Mouse (Mus musculus) small intestine, adult 2 months (tissue): ENCODE data around the gene Gm10337. TPM values are rescaled to one million over a fixed set of nuclear protein-coding genes. Genes with fewer than 3 reads are reported as not detected.
A peak's percentile ranks its signal among the peaks of the same experiment; 100 is the strongest.

ENCODE experiments used
- H3K27ac ChIP-seq: fragments of 200-500 bp; 2 replicates; pipeline ENCODE4 v1.5.1; 2012; ENCODE audit warnings: low read depth, low read length, control low read depth, inconsistent platforms; ENCODE audit not compliant: insufficient read depth
- H3K27me3 ChIP-seq: fragments of 200-500 bp; 2 replicates; pipeline ENCODE4 v1.6.1; 2012; ENCODE audit warnings: mild to moderate bottlenecking, moderate library complexity, low read length, inconsistent platforms; ENCODE audit not compliant: control insufficient read depth, insufficient read depth
- H3K36me3 ChIP-seq: fragments of 200-500 bp; 2 replicates; pipeline ENCODE4 v1.6.1; 2012; ENCODE audit warnings: mild to moderate bottlenecking, low read length, control low read depth, inconsistent platforms; ENCODE audit not compliant: control insufficient read depth, insufficient read depth
- H3K4me1 ChIP-seq: fragments of 200-500 bp; 2 replicates; pipeline ENCODE4 v1.6.1; 2012; ENCODE audit warnings: low read length, inconsistent platforms, mixed read lengths; ENCODE audit not compliant: control insufficient read depth, insufficient read depth, insufficient read length
- H3K4me3 ChIP-seq: fragments of 200-500 bp; 2 replicates; pipeline ENCODE4 v1.5.1; 2012; ENCODE audit warnings: low read depth, mild to moderate bottlenecking, control low read depth, inconsistent platforms, low read length, moderate library complexity
- CTCF ChIP-seq: fragments of 200-500 bp; IDR thresholded peaks from 2 replicates; pipeline ENCODE4 v1.5.1; 2012; ENCODE audit warnings: low read depth, mild to moderate bottlenecking, control low read depth, inconsistent platforms, low read length, moderate library complexity, mixed read lengths; ENCODE audit not compliant: insufficient replicate concordance, insufficient read length; ENCODE audit errors: extremely low read depth
- POLR2A ChIP-seq: fragments of 200-500 bp; IDR thresholded peaks from 2 replicates; pipeline ENCODE4 v1.6.1; 2012; ENCODE audit warnings: low read depth, mild to moderate bottlenecking, control low read depth, inconsistent platforms, low read length, moderate library complexity
- WGBS: fragments of 180-500 bp; shearing (Covaris S2); methylation state at CpG from one replicate; pipeline ENCODE4 v1.1.7; 2018; 5-methylcytosine and 5-hydroxymethylcytosine counted together
- polyA plus RNA-seq: library from polyadenylated mRNA; depleted of rRNA; stranded (reverse); fragments of >200 nt; gene quantifications from 2 replicates; pipeline ENCODE4 v1.2.3, GENCODE M21; 2012

Gene Gm10337
- polyA plus RNA-seq, 1 experiment = not detected

DNA sequence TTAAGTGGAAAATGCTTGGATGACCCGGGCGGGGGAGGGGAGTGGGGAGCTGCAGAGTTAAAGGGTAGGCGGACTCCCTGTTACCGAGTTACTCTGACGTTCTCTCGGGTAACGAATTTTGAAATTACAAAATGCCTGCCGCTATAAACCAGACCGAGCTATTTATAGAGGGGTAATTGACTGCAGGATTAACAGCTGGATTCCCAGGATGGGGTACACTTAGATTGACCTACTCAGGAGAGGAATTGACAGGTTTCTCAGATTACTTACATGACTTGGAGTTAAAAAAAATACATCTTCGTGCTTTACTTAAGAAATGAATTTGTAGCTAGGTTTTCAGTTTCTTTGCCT lies 32.3 kb upstream of the Gm10337 start:
- H3K36me3 ChIP-seq = peaks cover 33% of the 10 kb centered on the region

DNA sequence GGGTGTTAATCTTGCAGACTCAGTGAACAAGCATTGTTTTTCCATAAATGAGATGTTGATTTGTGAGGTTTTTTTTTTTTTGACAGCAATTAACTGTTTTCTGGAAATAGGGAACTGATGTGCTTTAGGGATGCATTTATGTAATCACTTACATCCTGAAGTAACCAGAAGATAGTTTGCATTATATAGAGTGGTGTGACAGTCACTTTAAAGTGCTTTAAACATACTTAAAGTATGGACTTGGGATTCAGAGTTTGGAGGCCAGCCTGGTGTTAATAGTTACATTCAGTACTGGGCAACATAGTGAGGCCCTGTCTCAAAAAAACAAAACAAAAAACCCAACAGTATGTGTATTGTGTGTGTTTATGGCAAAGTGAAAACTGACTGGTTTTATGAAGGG lies 31.8 kb upstream of the Gm10337 start:
- H3K27ac ChIP-seq = no peak overlapping the region
- H3K4me1 ChIP-seq = peaks cover 4% of the 10 kb centered on the region; the same call in 1 of the 2 replicates
- TF ChIP-seq POLR2A (no peak), CTCF (no peak)
- peaks cover 36% of the 10 kb centered on the region for H3K36me3 ChIP-seq
- H3K4me3 ChIP-seq = no peak overlapping the region
- H3K27me3 ChIP-seq = no peaks in the 10 kb centered on the region

More for the DNA sequence above, 32.3 kb upstream of the Gm10337 start:
- Histone ChIP-seq H3K4me3 (peak overlapping the region; percentile 98), H3K27ac (no peak overlapping the region; the same call in 1 of the 2 replicates), H3K4me1 (peaks cover 4% of the 10 kb centered on the region; the same call in 1 of the 2 replicates), H3K27me3 (no peaks in the 10 kb centered on the region)
- WGBS = under 1% methylated on average over 10 of the region's 10 CpGs
- TF ChIP-seq CTCF (no peak), POLR2A (no peak)

GRCm38 (mm10) chr15:102473246-102473645 lies 30.3 kb upstream of the Gm10337 start:
- no peak overlapping the region for H3K27ac ChIP-seq
- H3K4me3 ChIP-seq = no peak overlapping the region
- H3K36me3 ChIP-seq = peaks cover 42% of the 10 kb centered on the region
- no peaks in the 10 kb centered on the region for H3K27me3 ChIP-seq
- peaks cover 4% of the 10 kb centered on the region; the same call in 1 of the 2 replicates for H3K4me1 ChIP-seq
- TF ChIP-seq POLR2A (no peak), CTCF (no peak)
- 46% methylated on average over 2 of the region's 2 CpGs for WGBS

GRCm38 (mm10) chr15:102474520-102474919 lies 29.0 kb upstream of the Gm10337 start:
- H3K4me1 ChIP-seq = peaks cover 4% of the 10 kb centered on the region; the same call in 1 of the 2 replicates
- 85% methylated on average over 2 of the region's 2 CpGs for WGBS
- H3K36me3 ChIP-seq = peaks cover 45% of the 10 kb centered on the region
- H3K4me3 ChIP-seq = no peak overlapping the region
- H3K27me3 ChIP-seq = no peaks in the 10 kb centered on the region
- no peak overlapping the region for H3K27ac ChIP-seq
- no peak for TF ChIP-seq CTCF

DNA sequence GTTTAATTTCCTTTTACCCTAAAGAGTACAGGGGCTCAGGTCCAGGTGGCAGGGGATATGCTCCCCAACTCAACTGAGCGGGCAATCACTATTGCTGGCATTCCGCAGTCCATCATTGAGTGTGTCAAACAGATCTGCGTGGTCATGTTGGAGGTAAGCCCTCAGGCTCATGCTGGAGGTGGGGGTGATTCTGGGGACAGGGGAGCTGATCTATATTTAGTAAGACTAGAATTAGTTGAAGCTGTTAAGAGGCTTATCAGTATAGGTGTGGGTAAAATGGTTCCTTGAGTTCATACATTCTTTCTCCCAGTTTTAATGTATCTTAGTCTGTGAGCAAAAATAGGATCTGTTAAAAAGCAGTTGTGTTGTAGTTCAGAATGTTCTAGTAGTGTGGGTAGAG lies 20.4 kb upstream of the Gm10337 start:
- Histone ChIP-seq H3K27ac (no peak overlapping the region), H3K36me3 (peaks cover 67% of the 10 kb centered on the region), H3K27me3 (no peaks in the 10 kb centered on the region), H3K4me3 (no peak overlapping the region), H3K4me1 (no peaks in the 10 kb centered on the region)
- TF ChIP-seq CTCF (no peak), POLR2A (no peak)
- 93% methylated on average over 3 of the region's 3 CpGs for WGBS

- TF ChIP-seq CTCF (no peak), POLR2A (no peak)
- Histone ChIP-seq H3K36me3 (peaks cover 67% of the 10 kb centered on the region), H3K27me3 (no peaks in the 10 kb centered on the region), H3K27ac (no peak overlapping the region), H3K4me3 (no peak overlapping the region), H3K4me1 (no peaks in the 10 kb centered on the region)
- 90% methylated on average over 12 of the region's 12 CpGs for WGBS
These were observed 17.7 kb upstream of the Gm10337 start for GRCm38 (mm10) chr15:102485853-102486252.

- no peak for TF ChIP-seq POLR2A
- no peak for TF ChIP-seq CTCF
- Histone ChIP-seq H3K4me1 (no peaks in the 10 kb centered on the region), H3K27ac (no peak overlapping the region), H3K4me3 (no peak overlapping the region), H3K27me3 (no peaks in the 10 kb centered on the region), H3K36me3 (peaks cover 68% of the 10 kb centered on the region)
- 68% methylated on average over 1 of the region's 1 CpGs for WGBS
These were observed 15.9 kb upstream of the Gm10337 start for GRCm38 (mm10) chr15:102487664-102488063.

DNA sequence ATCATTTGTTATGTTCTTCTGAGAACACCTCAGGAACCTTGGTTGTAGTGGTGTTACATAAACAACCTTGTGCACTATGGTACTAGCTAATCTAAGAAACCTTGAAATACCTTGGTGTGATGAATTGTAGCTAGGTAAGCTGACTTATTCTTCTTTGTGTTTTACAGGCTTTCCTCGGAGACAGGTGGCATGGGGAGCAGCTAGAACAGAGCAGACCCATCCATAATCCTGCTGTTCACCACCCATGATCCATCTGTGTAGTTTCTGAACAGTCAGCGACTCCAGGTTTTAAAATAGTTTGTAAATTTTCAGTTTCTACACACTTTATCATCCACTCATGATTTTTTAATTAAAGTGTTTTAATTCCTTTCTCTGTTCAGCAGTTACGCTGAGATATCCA lies 5.2 kb upstream of the Gm10337 start:
- H3K36me3 ChIP-seq = peaks cover 57% of the 10 kb centered on the region
- 75% methylated on average over 3 of the region's 3 CpGs for WGBS

More for the DNA sequence above, 5.2 kb upstream of the Gm10337 start:
- Histone ChIP-seq H3K4me3 (no peak overlapping the region), H3K27me3 (no peaks in the 10 kb centered on the region), H3K4me1 (peaks cover 15% of the 10 kb centered on the region), H3K27ac (no peak overlapping the region)
- no peak for TF ChIP-seq CTCF
